Mouse (Mus musculus) midbrain, postnatal 0 days (tissue): ENCODE measurements around the gene Bfsp1. TPM values are rescaled to one million over a fixed set of nuclear protein-coding genes. Genes with fewer than 3 reads are reported as not detected.

Experiments
- ATAC-seq: fragments of 200-750 bp; cut with Nextera tagmentation; 2 replicates; pipeline ENCODE4 v1.8.0; 2017; ENCODE audit warnings: moderate number of reproducible peaks, mild to moderate bottlenecking, moderate TSS enrichment, moderate library complexity; ENCODE audit not compliant: low FRiP score
- DNase-seq: peaks from one replicate; pipeline ENCODE4 v3.0.0-alpha.2; 2015; ENCODE audit warnings: low spot score
- H3K27ac ChIP-seq: fragments of 300-500 bp; sonication (generic); 2 replicates; pipeline ENCODE4 v1.5.1; 2014; ENCODE audit warnings: low read depth, mild to moderate bottlenecking, low read length, mixed read lengths
- H3K27me3 ChIP-seq: fragments of 300-500 bp; sonication (generic); 2 replicates; pipeline ENCODE4 v1.6.1; 2014; ENCODE audit warnings: low read length, control low read depth, mixed read lengths; ENCODE audit not compliant: insufficient read depth
- H3K36me3 ChIP-seq: fragments of 300-500 bp; sonication (generic); 2 replicates; pipeline ENCODE4 v1.6.1; 2014; ENCODE audit warnings: low read length, control low read depth, mixed read lengths; ENCODE audit not compliant: insufficient read depth
- H3K4me1 ChIP-seq: fragments of 300-500 bp; sonication (generic); 2 replicates; pipeline ENCODE4 v1.6.1; 2014; ENCODE audit warnings: mild to moderate bottlenecking, control low read depth, antibody characterized with exemption, low read length, mixed read lengths; ENCODE audit not compliant: insufficient read depth
- H3K4me2 ChIP-seq: fragments of 300-500 bp; sonication (generic); 2 replicates; pipeline ENCODE4 v1.6.1; 2014; ENCODE audit warnings: low read depth, mild to moderate bottlenecking, low read length, mixed read lengths; ENCODE audit not compliant: poor library complexity, severe bottlenecking
- H3K4me3 ChIP-seq: fragments of 300-500 bp; sonication (generic); 2 replicates; pipeline ENCODE4 v1.5.1; 2014; ENCODE audit warnings: low read depth, mild to moderate bottlenecking, low read length, moderate library complexity
- H3K9ac ChIP-seq: fragments of 300-500 bp; sonication (generic); replicated peaks from 2 replicates; pipeline ENCODE4 v1.6.1; 2014; ENCODE audit warnings: mild to moderate bottlenecking, low read length, moderate library complexity, mixed read lengths; ENCODE audit not compliant: poor library complexity, severe bottlenecking
- H3K9me3 ChIP-seq: fragments of 300-500 bp; sonication (generic); 2 replicates; pipeline ENCODE4 v1.6.1; 2016; ENCODE audit warnings: low read length, control low read depth
- CTCF ChIP-seq: IDR thresholded peaks from 2 replicates; pipeline ENCODE4 v1.5.1; 2016; ENCODE audit warnings: antibody characterized with exemption, mild to moderate bottlenecking
- WGBS: fragments of 180-500 bp; shearing (Covaris S2); extraction: QIAGEN DNeasy Blood & Tissue Kit; methylation state at CpG from one replicate; pipeline ENCODE4 v1.1.7; 2014; 5-methylcytosine and 5-hydroxymethylcytosine counted together
- polyA plus RNA-seq: library from polyadenylated mRNA; unstranded; fragments of >200 nt; fragmentation: Nextera tagmentation; extraction: Ambion mirVana; gene quantifications from 2 replicates; pipeline ENCODE4 v1.2.1, GENCODE M21; 2015
- total RNA-seq: library from RNA; depleted of rRNA; stranded (reverse); fragments of >200 nt; gene quantifications from 2 replicates; pipeline ENCODE4 v1.2.3, GENCODE M21; 2014

Gene Bfsp1
- total and polyA plus RNA-seq, 2 experiments from 2014 or later = 1.5 to 2.5 TPM

GRCm38 (mm10) chr2:143813461-143813860 lies 49.5 kb downstream of the Bfsp1 start:
- Histone ChIP-seq H3K9me3 (no peaks in the 10 kb centered on the region), H3K36me3 (peaks cover 5% of the 10 kb centered on the region; the same call in 1 of the 2 replicates), H3K27ac (no peak overlapping the region), H3K4me2 (no peak overlapping the region), H3K27me3 (no peaks in the 10 kb centered on the region), H3K4me3 (no peak overlapping the region), H3K4me1 (no peaks in the 10 kb centered on the region), H3K9ac (no peak overlapping the region)
- no peak for TF ChIP-seq CTCF
- DNase-seq (no peak), ATAC-seq (no peak)
- 88% methylated on average over 11 of the region's 11 CpGs for WGBS

DNA sequence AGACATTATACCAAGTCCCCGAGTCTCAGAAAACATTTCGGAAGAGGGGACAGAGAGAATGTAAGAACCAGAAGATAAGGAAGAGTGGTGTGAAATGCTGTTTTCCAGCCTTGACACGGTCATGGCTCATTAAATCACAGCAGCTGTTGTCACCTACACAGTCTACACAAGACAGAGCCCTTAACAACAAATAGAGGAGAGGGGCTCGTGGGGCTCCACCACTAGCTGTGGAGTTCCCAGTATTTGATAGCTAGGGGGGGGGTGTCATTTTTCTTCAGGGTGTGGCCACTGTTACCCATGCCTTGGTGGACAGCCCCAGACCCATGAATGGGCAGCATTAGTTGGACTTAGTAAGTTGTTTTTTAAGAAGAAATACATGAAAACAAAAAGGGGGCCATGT lies 50.7 kb downstream of the Bfsp1 start:
- no peak overlapping the region for H3K9ac ChIP-seq
- WGBS = 62% methylated on average over 4 of the region's 4 CpGs
- no peak for TF ChIP-seq CTCF

GRCm38 (mm10) chr2:143808789-143809188 lies 54.2 kb downstream of the Bfsp1 start:
- Histone ChIP-seq H3K36me3 (peaks cover 10% of the 10 kb centered on the region; the same call in 1 of the 2 replicates), H3K9me3 (no peaks in the 10 kb centered on the region), H3K4me1 (no peaks in the 10 kb centered on the region), H3K4me3 (no peak overlapping the region), H3K4me2 (no peak overlapping the region), H3K27me3 (no peaks in the 10 kb centered on the region), H3K27ac (no peak overlapping the region), H3K9ac (no peak overlapping the region)
- peak; percentile 54 for TF ChIP-seq CTCF
- ATAC-seq (no peak), DNase-seq (no peak)
- 71% methylated on average over 5 of the region's 5 CpGs for WGBS

More for the DNA sequence above, 50.7 kb downstream of the Bfsp1 start:
- no peak overlapping the region for H3K27ac ChIP-seq
- ATAC-seq (no peak), DNase-seq (no peak)
- H3K27me3 ChIP-seq = no peaks in the 10 kb centered on the region
- no peaks in the 10 kb centered on the region for H3K9me3 ChIP-seq
- no peak overlapping the region for H3K4me2 ChIP-seq
- H3K4me3 ChIP-seq = no peak overlapping the region
- H3K4me1 ChIP-seq = no peaks in the 10 kb centered on the region
- peaks cover 5% of the 10 kb centered on the region; the same call in 1 of the 2 replicates for H3K36me3 ChIP-seq

DNA sequence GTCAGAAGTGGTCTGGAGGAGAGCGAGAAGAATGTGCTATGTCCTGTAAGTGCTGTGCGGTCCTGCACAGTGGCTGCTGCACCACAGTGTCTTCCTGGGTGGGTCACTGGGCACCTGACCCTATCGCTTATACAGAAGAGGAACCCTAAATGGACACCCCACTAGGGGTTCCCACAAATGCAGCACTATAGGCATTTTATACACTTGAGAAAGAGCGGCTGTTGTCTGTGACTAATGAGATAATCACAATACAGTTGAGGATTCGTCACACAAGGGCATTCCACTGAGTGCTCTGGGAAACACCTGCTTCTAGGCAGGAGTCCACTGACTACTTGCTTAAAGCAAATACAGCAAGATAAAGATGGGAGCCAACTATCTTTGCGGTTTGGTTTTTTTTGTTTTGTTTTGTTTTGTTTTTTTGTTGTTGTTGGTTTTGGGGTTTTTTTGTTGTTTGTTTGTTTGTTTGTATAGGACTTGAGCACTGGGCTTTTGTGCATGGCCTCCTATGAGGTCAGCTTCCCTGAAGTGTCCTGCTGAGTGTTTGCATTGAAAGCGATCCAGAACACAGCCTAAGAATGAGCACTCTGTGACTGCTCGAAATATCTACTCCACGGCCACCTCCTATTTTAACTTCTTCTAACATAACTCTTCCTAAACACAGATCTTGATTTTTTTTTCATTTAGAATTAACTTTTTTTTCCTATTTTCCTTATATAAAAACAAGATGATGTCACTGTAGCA lies 55.9 kb downstream of the Bfsp1 start:
- no peak overlapping the region for H3K4me3 ChIP-seq
- ATAC-seq (no peak), DNase-seq (no peak)
- no peak overlapping the region for H3K9ac ChIP-seq
- 46% methylated on average over 9 of the region's 9 CpGs for WGBS
- TF ChIP-seq CTCF = no peak
- H3K27me3 ChIP-seq = no peaks in the 10 kb centered on the region
- H3K9me3 ChIP-seq = no peaks in the 10 kb centered on the region
- H3K27ac ChIP-seq = no peak overlapping the region
- peaks cover 8% of the 10 kb centered on the region; the same call in 1 of the 2 replicates for H3K36me3 ChIP-seq
- no peaks in the 10 kb centered on the region for H3K4me1 ChIP-seq
- H3K4me2 ChIP-seq = no peak overlapping the region

DNA sequence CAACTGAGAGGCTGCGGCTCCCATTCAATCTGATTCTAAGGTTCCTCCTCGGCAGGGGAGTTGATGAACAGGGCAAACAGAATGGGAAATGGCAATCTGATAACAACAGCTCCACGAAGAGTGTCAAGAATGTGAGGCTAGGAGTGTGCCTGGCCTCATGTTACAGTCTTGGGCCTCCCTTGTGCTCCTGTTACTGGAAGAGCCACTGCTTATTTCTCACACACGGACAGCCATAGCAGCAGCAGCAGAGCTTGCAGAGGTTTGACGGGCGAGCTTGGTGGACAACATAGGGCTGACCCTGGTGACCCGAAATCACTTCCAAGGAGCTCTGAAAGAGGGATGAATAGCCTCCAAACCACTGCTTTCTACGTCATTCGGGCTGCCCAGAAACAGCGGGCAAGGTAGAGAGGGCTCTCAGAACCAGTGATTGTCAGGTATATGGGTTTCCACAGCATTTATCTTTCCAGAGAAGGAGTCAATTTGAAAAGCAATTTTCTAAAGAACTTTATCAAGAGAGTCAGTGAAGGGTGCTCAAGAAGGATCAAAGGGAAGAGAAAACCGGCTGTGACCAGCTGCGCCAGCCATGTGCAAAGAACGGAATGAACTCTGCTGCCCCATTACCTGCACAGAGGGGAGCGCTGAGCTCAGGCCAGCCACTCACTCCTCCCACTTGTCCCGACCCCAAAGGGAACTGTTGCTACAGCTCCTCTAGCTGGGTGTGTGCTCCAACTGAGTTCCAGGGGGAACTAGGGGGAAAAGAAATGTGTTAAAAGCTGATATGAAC lies 56.6 kb downstream of the Bfsp1 start:
- ATAC-seq = no peak
- no peak for DNase-seq
- Histone ChIP-seq H3K9me3 (no peaks in the 10 kb centered on the region), H3K27me3 (no peaks in the 10 kb centered on the region), H3K4me2 (no peak overlapping the region), H3K4me3 (no peak overlapping the region), H3K9ac (no peak overlapping the region), H3K36me3 (peaks cover 8% of the 10 kb centered on the region; the same call in 1 of the 2 replicates), H3K4me1 (no peaks in the 10 kb centered on the region), H3K27ac (no peak overlapping the region)
- 65% methylated on average over 15 of the region's 15 CpGs for WGBS
- TF ChIP-seq CTCF = no peak

GRCm38 (mm10) chr2:143801097-143801496 lies 61.9 kb downstream of the Bfsp1 start:
- H3K36me3 ChIP-seq = peaks cover 12% of the 10 kb centered on the region; the same call in 1 of the 2 replicates
- no peak for TF ChIP-seq CTCF

More at GRCm38 (mm10) chr2:143801097-143801496, 61.9 kb downstream of the Bfsp1 start:
- Histone ChIP-seq H3K27ac (no peak overlapping the region), H3K27me3 (no peaks in the 10 kb centered on the region), H3K4me1 (no peaks in the 10 kb centered on the region), H3K4me3 (no peak overlapping the region), H3K9me3 (no peaks in the 10 kb centered on the region), H3K4me2 (no peak overlapping the region), H3K9ac (no peak overlapping the region)
- DNase-seq (no peak), ATAC-seq (no peak)
- 89% methylated on average over 5 of the region's 5 CpGs for WGBS
